Comparison of ENCODE assay signal across 9 mouse cellular contexts in genomic region chr5:48327652-48328051, GRCm38 (mm10). TPM values are rescaled to one million over a fixed set of nuclear protein-coding genes. Genes with fewer than 3 reads are reported as not detected.
DNase-seq lines count a peak whose midpoint lies in the region; ATAC-seq and TF ChIP-seq lines count a peak whose summit lies in the region.
"Had no signal": no experiment of that assay in that cellular context is flagged by ENCODE, and none has a peak within 500 bp of the region (broad histone marks: within the 10 kb centered on the region; RNA-seq: fewer than 3 reads in every experiment).

5730480H06Rik (plus strand) TSS chr5:48327952.

- no peaks in the 10 kb centered on the region for H3K36me3 ChIP-seq in hindbrain, embryonic 14.5 days (replicated peaks; ENCODE audit: control insufficient read depth, insufficient read depth)
- H3K36me3 ChIP-seq in midbrain, embryonic 14.5 days (ENCODE audit: control insufficient read depth, insufficient read depth, low read length), result no peaks in the 10 kb centered on the region

- no peak for TF ChIP-seq CTCF in layer of hippocampus, adult 2 months (conservative IDR thresholded peaks at IDR 0.05)

- H3K9me3 ChIP-seq in hindbrain, embryonic 14.5 days (ENCODE audit: control insufficient read depth, low read length), result no peaks in the 10 kb centered on the region
- no peaks in the 10 kb centered on the region for H3K9me3 ChIP-seq in midbrain, embryonic 14.5 days (ENCODE audit: control insufficient read depth, low read length)

- no peak for DNase-seq in layer of hippocampus, adult 2 months (ENCODE audit: low spot score in 2 of 2)
- no peak for DNase-seq in layer of hippocampus, adult 11-12 months (ENCODE audit: low spot score)
- DNase-seq in hindbrain, embryonic 14.5 days (ENCODE audit: low spot score), result no peak
- DNase-seq in midbrain, embryonic 14.5 days, result no peak
- no peak for DNase-seq in urinary bladder, adult 18-20 months (ENCODE audit: low spot score in 2 of 2)
- DNase-seq in lung, postnatal 25 days (ENCODE audit: low spot score), result no peak

- no peak for ATAC-seq in common myeloid progenitor, adult 5-6 weeks (replicated peaks; ENCODE audit: low read depth, poor library complexity, severe bottlenecking)
- ATAC-seq in hindbrain, embryonic 14.5 days (ENCODE audit: low FRiP score), result no peak
- no peak for ATAC-seq in midbrain, embryonic 14.5 days (ENCODE audit: low FRiP score, low TSS enrichment)
- no peak for ATAC-seq in erythroid progenitor cell, adult 5-6 weeks (replicated peaks; ENCODE audit: low FRiP score, poor library complexity, severe bottlenecking)

- H3K4me1 ChIP-seq in hindbrain, embryonic 14.5 days (replicated peaks; ENCODE audit: control insufficient read depth, insufficient read depth, low read length), result no peaks in the 10 kb centered on the region
- H3K4me1 ChIP-seq in midbrain, embryonic 14.5 days (ENCODE audit: control insufficient read depth, insufficient read depth, low read length), result no peaks in the 10 kb centered on the region

- no peak within 1 kb of the TSS for H3K9ac ChIP-seq in hindbrain, embryonic 14.5 days
- no peak within 1 kb of the TSS for H3K9ac ChIP-seq in midbrain, embryonic 14.5 days (replicated peaks; ENCODE audit: low read length)

- H3K27ac ChIP-seq in layer of hippocampus, adult 2 months, result no peak within 1 kb of the TSS
- no peak within 1 kb of the TSS for H3K27ac ChIP-seq in hindbrain, embryonic 14.5 days
- no peak within 1 kb of the TSS for H3K27ac ChIP-seq in midbrain, embryonic 14.5 days (replicated peaks; ENCODE audit: low read depth, low read length)
- H3K27ac ChIP-seq: macrophage had no signal

- H3K4me2 ChIP-seq in hindbrain, embryonic 14.5 days (replicated peaks), result no peak within 1 kb of the TSS
- no peak within 1 kb of the TSS for H3K4me2 ChIP-seq in midbrain, embryonic 14.5 days (ENCODE audit: low read length)

- 94% methylated on average over 8 of the region's 8 CpGs for WGBS in hindbrain, embryonic 14.5 days
- WGBS in midbrain, embryonic 14.5 days, result 92% methylated on average over 8 of the region's 8 CpGs

- no peaks in the 10 kb centered on the region for H3K27me3 ChIP-seq in hindbrain, embryonic 14.5 days (ENCODE audit: control insufficient read depth, insufficient read depth, low read length)
- H3K27me3 ChIP-seq in midbrain, embryonic 14.5 days (ENCODE audit: control insufficient read depth, insufficient read depth, low read length), result peaks cover 17% of the 10 kb centered on the region

- H3K4me3 ChIP-seq in layer of hippocampus, adult 2 months, result no peak within 1 kb of the TSS
- H3K4me3 ChIP-seq in hindbrain, embryonic 14.5 days (replicated peaks; ENCODE audit: low read length), result no peak within 1 kb of the TSS
- H3K4me3 ChIP-seq in midbrain, embryonic 14.5 days (replicated peaks; ENCODE audit: low read depth, low read length), result no peak within 1 kb of the TSS

RNA-seq across cellular contexts. Expression of gene 5730480H06Rik, which starts in this region (rescaled TPM):
- total RNA-seq in layer of hippocampus, adult 2 months (2021), result 10 to 100 TPM; 18.9 to 24.8 TPM
- total RNA-seq in common myeloid progenitor, adult 5-6 weeks (2017), result 18.1 and 21.6 TPM in 2 replicates
- polyA plus RNA-seq in hindbrain, embryonic 14.5 days (2014; fragmentation: Nextera tagmentation; extraction: Ambion mirVana), result 17.1 and 17.4 TPM in 2 replicates
- 16.0 and 17.1 TPM in 2 replicates for polyA plus RNA-seq in midbrain, embryonic 14.5 days (2014; fragmentation: Nextera tagmentation; extraction: Ambion mirVana)
- total RNA-seq in erythroid progenitor cell, adult 5-6 weeks (2015; ENCODE audit: low replicate concordance), result 15.1 and 17.6 TPM in 2 replicates
- 3.9 TPM in 2 replicates for total RNA-seq in erythroid progenitor cell, adult 5-6 weeks (2017; ENCODE audit: low replicate concordance)
